In the genomic region with DNA sequence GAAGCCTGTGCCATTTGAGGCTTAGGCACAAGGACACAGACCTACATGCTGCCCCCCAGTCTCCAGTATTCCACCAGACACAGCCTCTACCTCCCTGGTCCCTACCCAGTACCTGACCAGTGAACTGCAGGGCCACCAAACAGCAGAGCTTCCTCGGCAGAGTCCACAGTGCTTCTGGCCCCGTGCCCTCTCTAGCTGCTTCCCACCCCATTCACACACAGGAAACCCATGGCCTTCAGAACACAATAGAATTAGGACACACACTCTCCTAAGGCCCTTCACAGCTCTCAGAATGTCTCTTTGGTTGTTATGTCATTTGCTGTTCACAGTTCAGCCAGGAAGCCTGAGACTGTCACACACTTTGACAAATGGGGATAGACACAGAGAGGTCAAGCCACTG, we compare ENCODE assay signal across 8 mouse cellular contexts. TPM values are rescaled to one million over a fixed set of nuclear protein-coding genes. Genes with fewer than 3 reads are reported as not detected.
DNase-seq lines count a peak whose midpoint lies in the region; ATAC-seq and TF ChIP-seq lines count a peak whose summit lies in the region.

Gene Igf2, minus strand, starts transcription at position 158 of the 400 bp plus-strand sequence.

- no peaks in the 10 kb centered on the region for H3K36me3 ChIP-seq in spleen, adult 2 months (ENCODE audit: control insufficient read depth, insufficient read depth, low read length)
- H3K36me3 ChIP-seq in hindbrain, embryonic 15.5 days: no peaks in the 10 kb centered on the region
- H3K36me3 ChIP-seq in limb, embryonic 11.5 days (ENCODE audit: control insufficient read depth, insufficient read depth, low read length): peaks cover 8% of the 10 kb centered on the region; the same call in 1 of the 2 replicates
- no peaks in the 10 kb centered on the region; the same call in 1 of the 2 replicates for H3K36me3 ChIP-seq in stomach, embryonic 15.5 days

- no peaks in the 10 kb centered on the region for H3K4me1 ChIP-seq in spleen, adult 2 months (ENCODE audit: control insufficient read depth, insufficient read depth, insufficient read length)
- peaks cover 8% of the 10 kb centered on the region for H3K4me1 ChIP-seq in hindbrain, embryonic 15.5 days (replicated peaks)
- peaks cover 3% of the 10 kb centered on the region for H3K4me1 ChIP-seq in limb, embryonic 11.5 days (ENCODE audit: control insufficient read depth, insufficient read depth, low read length)
- H3K4me1 ChIP-seq in stomach, embryonic 15.5 days: 0 out of 2 replicates have a peak, but pooled peaks cover 2% of the 10 kb centered on the region

- no peak within 1 kb of the TSS for H3K4me3 ChIP-seq in spleen, adult 2 months (ENCODE audit: extremely low read depth, insufficient read depth, insufficient read length)
- H3K4me3 ChIP-seq in hindbrain, embryonic 15.5 days: no peak within 1 kb of the TSS
- H3K4me3 ChIP-seq in limb, embryonic 11.5 days (ENCODE audit: low read depth, low read length): no peak within 1 kb of the TSS
- no peak within 1 kb of the TSS for H3K4me3 ChIP-seq in stomach, embryonic 15.5 days (replicated peaks)

- TF ChIP-seq CTCF in spleen, adult 2 months (IDR thresholded peaks at IDR 0.05; ENCODE audit: extremely low read depth, insufficient read depth, insufficient read length, insufficient replicate concordance): no peak

- no peak for TF ChIP-seq POLR2A in spleen, adult 2 months (IDR thresholded peaks at IDR 0.05; ENCODE audit: low read depth, low read length)

- no peak within 1 kb of the TSS for H3K9ac ChIP-seq in hindbrain, embryonic 15.5 days
- H3K9ac ChIP-seq in limb, embryonic 11.5 days (ENCODE audit: low read length): no peak within 1 kb of the TSS
- H3K9ac ChIP-seq in stomach, embryonic 15.5 days: no peak within 1 kb of the TSS

- peaks cover 12% of the 10 kb centered on the region for H3K27me3 ChIP-seq in spleen, adult 2 months (ENCODE audit: control insufficient read depth, insufficient read depth, low read length)
- peaks cover 47% of the 10 kb centered on the region for H3K27me3 ChIP-seq in hindbrain, embryonic 15.5 days
- peaks cover 20% of the 10 kb centered on the region for H3K27me3 ChIP-seq in limb, embryonic 11.5 days (ENCODE audit: control insufficient read depth, insufficient read depth, low read length)
- peaks cover 37% of the 10 kb centered on the region for H3K27me3 ChIP-seq in stomach, embryonic 15.5 days (replicated peaks)

- H3K27ac ChIP-seq in spleen, adult 2 months (ENCODE audit: insufficient read depth, low read length): no peak within 1 kb of the TSS
- no peak within 1 kb of the TSS for H3K27ac ChIP-seq in hindbrain, embryonic 15.5 days (replicated peaks)
- H3K27ac ChIP-seq in limb, embryonic 11.5 days (replicated peaks; ENCODE audit: low read depth, low read length): no peak within 1 kb of the TSS
- H3K27ac ChIP-seq in stomach, embryonic 15.5 days: peak within 1 kb of the TSS; percentile 26; the same call in 1 of the 2 replicates

- H3K4me2 ChIP-seq in hindbrain, embryonic 15.5 days: no peak within 1 kb of the TSS
- H3K4me2 ChIP-seq in limb, embryonic 11.5 days (ENCODE audit: low read depth, severe bottlenecking): no peak within 1 kb of the TSS; the same call in 1 of the 2 replicates
- no peak within 1 kb of the TSS for H3K4me2 ChIP-seq in stomach, embryonic 15.5 days

- DNase-seq in spleen, adult 2 months (ENCODE audit: low read depth in 1 of 2, low spot score in 2 of 2): no peak
- DNase-seq in spleen, postnatal 14 days (ENCODE audit: low spot score in 2 of 2): no peak
- DNase-seq in gastrocnemius, postnatal 10 days: no peak
- peak; percentile 20 for DNase-seq in limb, embryonic 11.5 days (ENCODE audit: low spot score)
- DNase-seq in cerebellum, adult 8-10 months: no peak
- DNase-seq in right cerebral cortex, postnatal 36 days (ENCODE audit: low spot score in 2 of 2): no peak

- ATAC-seq in hindbrain, embryonic 15.5 days (ENCODE audit: low FRiP score, low read depth): no peak
- no peak for ATAC-seq in limb, embryonic 11.5 days (ENCODE audit: insufficient number of reproducible peaks, low FRiP score, low TSS enrichment, low read depth)
- no peak for ATAC-seq in stomach, embryonic 15.5 days (ENCODE audit: insufficient read depth, low FRiP score, low read depth)

- H3K9me3 ChIP-seq in hindbrain, embryonic 15.5 days: no peaks in the 10 kb centered on the region
- peaks cover 17% of the 10 kb centered on the region for H3K9me3 ChIP-seq in limb, embryonic 11.5 days (ENCODE audit: control insufficient read depth, low read length)
- peaks cover 4% of the 10 kb centered on the region; the same call in 1 of the 2 replicates for H3K9me3 ChIP-seq in stomach, embryonic 15.5 days

- WGBS in spleen, adult 2 months: 44% methylated on average over 2 of the region's 2 CpGs
- 57% methylated on average over 2 of the region's 2 CpGs for WGBS in hindbrain, embryonic 15.5 days
- 70% methylated on average over 2 of the region's 2 CpGs for WGBS in limb, embryonic 11.5 days
- 73% methylated on average over 2 of the region's 2 CpGs for WGBS in stomach, embryonic 15.5 days

RNA-seq across cellular contexts. Expression of gene Igf2, which starts in this region (rescaled TPM):
- 13.9 and 16.6 TPM in 2 replicates for polyA plus RNA-seq in spleen, adult 2 months (2012; rRNA removed)
- total RNA-seq in gastrocnemius, postnatal 10 days (2021): 1,000 to 10,000 TPM; 6,069 to 6,624 TPM
- polyA plus RNA-seq in hindbrain, embryonic 15.5 days (2015; fragmentation: Nextera tagmentation; extraction: Ambion mirVana): 142 and 184 TPM in 2 replicates
- polyA plus RNA-seq in limb, embryonic 11.5 days (2014; fragmentation: Nextera tagmentation; extraction: Ambion mirVana): 852 and 881 TPM in 2 replicates
- 964 and 1,001 TPM in 2 replicates for polyA plus RNA-seq in stomach, embryonic 15.5 days (2015; fragmentation: Nextera tagmentation; extraction: Ambion mirVana)
